Mouse (Mus musculus): ENCODE measurements around the gene Ralgps2. TPM values are rescaled to one million over a fixed set of nuclear protein-coding genes. Genes with fewer than 3 reads are reported as not detected.
A peak's percentile ranks its signal among the peaks of the same experiment; 100 is the strongest.

The Ralgps2 gene
- polyA plus RNA-seq, 1 experiment, result 7.8 TPM

DNA sequence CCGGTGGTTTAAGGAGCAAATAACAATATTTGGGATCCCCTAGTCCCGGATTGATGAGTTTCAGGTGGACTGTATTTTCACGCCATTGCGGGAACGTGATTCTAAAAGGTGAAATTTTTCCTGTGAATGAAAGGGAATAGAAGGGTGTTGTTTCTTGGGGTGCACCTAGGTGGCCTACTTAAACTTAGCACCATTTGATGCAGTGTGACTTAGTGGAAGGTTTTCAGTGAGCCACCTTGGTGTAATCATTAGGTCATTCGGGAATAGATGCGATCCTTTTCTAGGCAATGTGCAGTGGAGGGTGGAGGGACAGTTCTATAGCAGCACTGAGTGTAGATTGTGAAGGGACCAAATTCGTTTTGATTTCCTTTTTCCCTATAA is 706 bp upstream of the Ralgps2 start:
- no peaks in the 10 kb centered on the region for H3K36me3 ChIP-seq (ENCODE audit: control insufficient read depth, insufficient read depth)
- H3K79me2 ChIP-seq (ENCODE audit: control insufficient read depth, insufficient read depth), result no peaks in the 10 kb centered on the region
- no peak for TF ChIP-seq USF1 (IDR thresholded peaks at IDR 0.05; ENCODE audit: low read depth)
- no peak for TF ChIP-seq REST (IDR thresholded peaks at IDR 0.05; ENCODE audit: insufficient read depth, insufficient read length)
- no peak for TF ChIP-seq TCF12 (IDR thresholded peaks at IDR 0.05; ENCODE audit: insufficient read depth, poor library complexity, severe bottlenecking)
- no peak for TF ChIP-seq SRF (IDR thresholded peaks at IDR 0.05; ENCODE audit: control insufficient read depth, insufficient read length, low read depth)
- TF ChIP-seq TCF3 (IDR thresholded peaks at IDR 0.05; ENCODE audit: insufficient read length, low read depth), result no peak
- TF ChIP-seq MYOG (IDR thresholded peaks at IDR 0.05; ENCODE audit: control insufficient read depth in 1 of 3, insufficient read depth in 1 of 3, insufficient read length in 2 of 3, low read depth in 2 of 3), result no peak
- no peak for TF ChIP-seq MYOD1 (IDR thresholded peaks at IDR 0.05; ENCODE audit: control insufficient read depth in 1 of 3, insufficient read length in 2 of 3, low read depth in 2 of 3)
- TF ChIP-seq POLR2A (IDR thresholded peaks at IDR 0.05; ENCODE audit: insufficient read length, low read depth), result no peak
- no peak for TF ChIP-seq E2F4 (IDR thresholded peaks at IDR 0.05; ENCODE audit: insufficient read depth)
- TF ChIP-seq MAX (IDR thresholded peaks at IDR 0.05; ENCODE audit: low read depth), result no peak
- TF ChIP-seq CEBPB (IDR thresholded peaks at IDR 0.05; ENCODE audit: insufficient read depth, poor library complexity, severe bottlenecking), result no peak
- no peak for TF ChIP-seq POLR2AphosphoS2 (IDR thresholded peaks at IDR 0.05; ENCODE audit: insufficient read length, low read depth)
- H3K27me3 ChIP-seq (ENCODE audit: control insufficient read depth, insufficient read depth, insufficient read length), result no peaks in the 10 kb centered on the region
- H3K4me2 ChIP-seq (ENCODE audit: low read depth), result peak overlapping the region; percentile 78
- peak overlapping the region; percentile 42 for H3ac ChIP-seq (ENCODE audit: control insufficient read depth, insufficient read length)
- H3K4me3 ChIP-seq, result peak overlapping the region; percentile 38

DNA sequence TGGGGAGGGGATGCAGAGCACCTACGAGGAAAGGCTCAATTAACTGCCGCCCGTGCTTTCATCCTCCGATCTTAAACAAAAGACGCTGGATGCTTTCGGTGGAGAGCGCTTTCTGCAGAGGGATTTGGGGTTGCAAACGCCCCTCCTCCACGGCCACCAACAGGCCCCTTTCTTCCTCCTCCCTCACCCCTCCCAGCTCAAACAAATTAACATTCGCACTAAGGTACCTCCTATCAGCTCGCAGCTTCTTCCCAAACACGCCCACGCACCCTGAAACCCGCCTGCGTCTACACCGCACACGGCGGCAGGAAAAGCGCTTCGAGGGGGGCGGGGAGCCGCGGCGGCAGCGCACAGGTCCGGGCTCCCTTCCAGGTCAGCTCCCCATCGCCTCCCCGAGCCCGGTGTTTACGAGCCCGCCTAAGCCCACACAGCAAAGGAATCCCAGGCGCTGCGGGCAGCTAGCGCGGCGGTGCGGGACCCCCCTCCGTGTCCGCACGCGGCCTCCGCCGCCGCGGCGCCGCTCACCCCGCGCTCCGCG is 652 bp downstream of the Ralgps2 start:
- TF ChIP-seq SRF (IDR thresholded peaks at IDR 0.05; ENCODE audit: control insufficient read depth, insufficient read length, low read depth) (no peak), POLR2A (IDR thresholded peaks at IDR 0.05; ENCODE audit: insufficient read length, low read depth) (no peak), TCF12 (IDR thresholded peaks at IDR 0.05; ENCODE audit: insufficient read depth, poor library complexity, severe bottlenecking) (no peak), MYOD1 (IDR thresholded peaks at IDR 0.05; ENCODE audit: control insufficient read depth in 1 of 3, insufficient read length in 2 of 3, low read depth in 2 of 3) (no peak), CEBPB (IDR thresholded peaks at IDR 0.05; ENCODE audit: insufficient read depth, poor library complexity, severe bottlenecking) (no peak), MAX (IDR thresholded peaks at IDR 0.05; ENCODE audit: low read depth) (no peak), TCF3 (IDR thresholded peaks at IDR 0.05; ENCODE audit: insufficient read length, low read depth) (no peak), E2F4 (IDR thresholded peaks at IDR 0.05; ENCODE audit: insufficient read depth) (no peak), POLR2AphosphoS2 (IDR thresholded peaks at IDR 0.05; ENCODE audit: insufficient read length, low read depth) (no peak), USF1 (IDR thresholded peaks at IDR 0.05; ENCODE audit: low read depth) (no peak), MYOG (IDR thresholded peaks at IDR 0.05; ENCODE audit: control insufficient read depth in 1 of 3, insufficient read depth in 1 of 3, insufficient read length in 2 of 3, low read depth in 2 of 3) (no peak)
- Histone ChIP-seq H3K4me2 (ENCODE audit: low read depth) (peak overlapping the region; percentile 72), H3K27me3 (ENCODE audit: control insufficient read depth, insufficient read depth, insufficient read length) (no peaks in the 10 kb centered on the region), H3K36me3 (ENCODE audit: control insufficient read depth, insufficient read depth) (no peaks in the 10 kb centered on the region), H3K4me3 (peak overlapping the region; percentile 38), H3ac (ENCODE audit: control insufficient read depth, insufficient read length) (peak overlapping the region; percentile 42), H3K79me2 (ENCODE audit: control insufficient read depth, insufficient read depth) (no peaks in the 10 kb centered on the region)

DNA sequence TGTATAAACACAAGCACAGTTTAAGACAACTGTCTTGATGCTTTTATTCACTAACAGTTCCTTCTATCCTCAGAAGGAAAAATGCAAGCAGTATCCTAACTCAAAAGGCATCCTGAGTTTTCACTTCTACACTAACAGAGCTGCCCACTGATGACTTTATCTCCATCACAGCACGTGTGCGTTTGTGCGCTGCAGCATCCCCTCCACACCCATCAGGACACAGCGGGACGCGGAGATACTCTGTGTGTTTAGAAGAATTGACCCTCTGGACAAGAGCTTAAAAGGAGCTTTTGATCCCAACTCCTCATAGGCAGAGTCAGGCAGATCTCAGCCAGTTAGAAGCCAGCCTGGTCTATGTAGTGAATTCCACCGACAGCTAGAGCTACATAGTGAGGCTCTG is 2.0 kb downstream of the Ralgps2 start:
- no peaks in the 10 kb centered on the region for H3K79me2 ChIP-seq (ENCODE audit: control insufficient read depth, insufficient read depth)
- no peak overlapping the region for H3K4me2 ChIP-seq (ENCODE audit: low read depth)
- H3K27me3 ChIP-seq (ENCODE audit: control insufficient read depth, insufficient read depth, insufficient read length), result no peaks in the 10 kb centered on the region
- no peak overlapping the region for H3ac ChIP-seq (ENCODE audit: control insufficient read depth, insufficient read length)
- TF ChIP-seq MYOD1 (IDR thresholded peaks at IDR 0.05; ENCODE audit: control insufficient read depth in 1 of 3, insufficient read length in 2 of 3, low read depth in 2 of 3), result no peak
- no peak for TF ChIP-seq TCF3 (IDR thresholded peaks at IDR 0.05; ENCODE audit: insufficient read length, low read depth)
- no peak for TF ChIP-seq POLR2AphosphoS2 (IDR thresholded peaks at IDR 0.05; ENCODE audit: insufficient read length, low read depth)
- TF ChIP-seq USF1 (IDR thresholded peaks at IDR 0.05; ENCODE audit: low read depth), result no peak
- no peak for TF ChIP-seq CEBPB (IDR thresholded peaks at IDR 0.05; ENCODE audit: insufficient read depth, poor library complexity, severe bottlenecking)
- no peak for TF ChIP-seq POLR2A (IDR thresholded peaks at IDR 0.05; ENCODE audit: insufficient read length, low read depth)
- no peak for TF ChIP-seq MAX (IDR thresholded peaks at IDR 0.05; ENCODE audit: low read depth)
- no peak for TF ChIP-seq MYOG (IDR thresholded peaks at IDR 0.05; ENCODE audit: control insufficient read depth in 1 of 3, insufficient read depth in 1 of 3, insufficient read length in 2 of 3, low read depth in 2 of 3)
- TF ChIP-seq REST (IDR thresholded peaks at IDR 0.05; ENCODE audit: insufficient read depth, insufficient read length), result no peak
- TF ChIP-seq E2F4 (IDR thresholded peaks at IDR 0.05; ENCODE audit: insufficient read depth), result no peak
- TF ChIP-seq SRF (IDR thresholded peaks at IDR 0.05; ENCODE audit: control insufficient read depth, insufficient read length, low read depth), result no peak
- no peak for TF ChIP-seq TCF12 (IDR thresholded peaks at IDR 0.05; ENCODE audit: insufficient read depth, poor library complexity, severe bottlenecking)
- H3K4me3 ChIP-seq, result no peak overlapping the region
- no peaks in the 10 kb centered on the region for H3K36me3 ChIP-seq (ENCODE audit: control insufficient read depth, insufficient read depth)

DNA sequence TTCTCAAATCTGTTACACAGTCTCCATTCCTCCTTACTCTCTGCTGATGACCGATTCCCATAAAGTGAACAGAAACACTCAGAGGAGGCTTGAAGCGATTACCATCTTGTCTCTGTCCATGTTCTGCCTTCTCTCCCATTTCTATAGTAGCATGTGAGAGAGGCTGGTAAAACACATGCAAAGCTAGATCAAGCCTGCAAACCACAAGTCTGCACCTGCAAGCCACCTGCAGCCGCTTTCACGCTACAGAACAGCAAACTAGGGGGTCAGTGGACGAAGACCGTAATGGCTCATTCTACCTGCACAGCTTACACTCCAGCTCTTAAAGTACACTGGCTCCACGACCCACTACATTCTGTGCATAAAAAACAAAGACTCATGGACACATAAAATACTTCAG is 5.7 kb downstream of the Ralgps2 start:
- H3K79me2 ChIP-seq (ENCODE audit: control insufficient read depth, insufficient read depth), result no peaks in the 10 kb centered on the region
- H3K4me2 ChIP-seq (ENCODE audit: low read depth), result no peak overlapping the region
- no peak for TF ChIP-seq USF1 (IDR thresholded peaks at IDR 0.05; ENCODE audit: low read depth)
- no peak for TF ChIP-seq MYOG (IDR thresholded peaks at IDR 0.05; ENCODE audit: control insufficient read depth in 1 of 3, insufficient read depth in 1 of 3, insufficient read length in 2 of 3, low read depth in 2 of 3)
- no peak for TF ChIP-seq MYOD1 (IDR thresholded peaks at IDR 0.05; ENCODE audit: control insufficient read depth in 1 of 3, insufficient read length in 2 of 3, low read depth in 2 of 3)
- no peaks in the 10 kb centered on the region for H3K36me3 ChIP-seq (ENCODE audit: control insufficient read depth, insufficient read depth)
- no peak overlapping the region for H3K4me3 ChIP-seq
- no peaks in the 10 kb centered on the region for H3K27me3 ChIP-seq (ENCODE audit: control insufficient read depth, insufficient read depth, insufficient read length)
- H3ac ChIP-seq (ENCODE audit: control insufficient read depth, insufficient read length), result no peak overlapping the region
